Mouse (Mus musculus) c-Kit-positive CD71-positive TER-119-positive erythroid progenitor cells, embryonic 14.5 days (primary cell): ENCODE data around the gene Vtn.
A peak's percentile ranks its signal among the peaks of the same experiment; 100 is the strongest.
"Not testable (repeated sequence)": the region's sequence is repeated elsewhere in the genome, so short reads cannot be mapped to it uniquely, and the experiment has no call there.

Source experiments
- DNase-seq: peaks from one replicate; pipeline ENCODE4 v3.0.0-alpha.2; 2013; ENCODE audit warnings: low spot score

Vtn gene

GRCm38 (mm10) chr11:78497544-78498522, 1.1 kb upstream of the Vtn start, which contains the start of gene Sarm1:
Gene Sarm1 (minus strand): TSS chr11:78497754.
- DNase-seq: peak; percentile 91

- DNase-seq: no peak
Measured at GRCm38 (mm10) chr11:78499543-78499942, 652 bp downstream of the Vtn start.

GRCm38 (mm10) chr11:78500623-78501202, 1.8 kb downstream of the Vtn start:
- no peak for DNase-seq

- no peak for DNase-seq
Measured at GRCm38 (mm10) chr11:78501529-78501928, 2.6 kb downstream of the Vtn start.

- no peak for DNase-seq
Measured at GRCm38 (mm10) chr11:78502909-78503650, 4.2 kb downstream of the Vtn start, which contains the start of gene Sebox. Gene Sebox (plus strand): TSS chr11:78503447.

- DNase-seq: no peak
Measured at GRCm38 (mm10) chr11:78505430-78505829, 6.5 kb downstream of the Vtn start.

- DNase-seq: no peak
Measured at GRCm38 (mm10) chr11:78509148-78509547, 10.3 kb downstream of the Vtn start.

GRCm38 (mm10) chr11:78512025-78512957, 13.4 kb downstream of the Vtn start, which contains the start of the genes Tmem199 and Poldip2:
Gene Tmem199 (minus strand): TSS chr11:78512172.
Gene Poldip2 (plus strand): TSS chr11:78512193.
- DNase-seq: peak; percentile 84

GRCm38 (mm10) chr11:78513106-78513790, 14.4 kb downstream of the Vtn start:
- DNase-seq: no peak

GRCm38 (mm10) chr11:78515549-78516325, 16.8 kb downstream of the Vtn start:
- no peak for DNase-seq

GRCm38 (mm10) chr11:78518931-78519330, 20.0 kb downstream of the Vtn start:
- no peak for DNase-seq

GRCm38 (mm10) chr11:78521880-78522279, 23.0 kb downstream of the Vtn start:
- DNase-seq: no peak

- DNase-seq: no peak
Measured at GRCm38 (mm10) chr11:78522481-78522997, 23.6 kb downstream of the Vtn start.

GRCm38 (mm10) chr11:78523241-78523955, 24.5 kb downstream of the Vtn start:
- DNase-seq: no peak

- DNase-seq: no peak
Measured at GRCm38 (mm10) chr11:78524838-78525237, 25.9 kb downstream of the Vtn start.

GRCm38 (mm10) chr11:78528714-78529113, 29.8 kb downstream of the Vtn start:
- no peak for DNase-seq

GRCm38 (mm10) chr11:78530001-78530400, 31.1 kb downstream of the Vtn start:
- no peak for DNase-seq

GRCm38 (mm10) chr11:78531046-78531445, 32.2 kb downstream of the Vtn start:
- no peak for DNase-seq

- DNase-seq: not testable (repeated sequence)
Measured at GRCm38 (mm10) chr11:78531515-78531914, 32.6 kb downstream of the Vtn start.
